Mouse (Mus musculus): ENCODE results near the gene Taf10.

Taf10 gene

DNA sequence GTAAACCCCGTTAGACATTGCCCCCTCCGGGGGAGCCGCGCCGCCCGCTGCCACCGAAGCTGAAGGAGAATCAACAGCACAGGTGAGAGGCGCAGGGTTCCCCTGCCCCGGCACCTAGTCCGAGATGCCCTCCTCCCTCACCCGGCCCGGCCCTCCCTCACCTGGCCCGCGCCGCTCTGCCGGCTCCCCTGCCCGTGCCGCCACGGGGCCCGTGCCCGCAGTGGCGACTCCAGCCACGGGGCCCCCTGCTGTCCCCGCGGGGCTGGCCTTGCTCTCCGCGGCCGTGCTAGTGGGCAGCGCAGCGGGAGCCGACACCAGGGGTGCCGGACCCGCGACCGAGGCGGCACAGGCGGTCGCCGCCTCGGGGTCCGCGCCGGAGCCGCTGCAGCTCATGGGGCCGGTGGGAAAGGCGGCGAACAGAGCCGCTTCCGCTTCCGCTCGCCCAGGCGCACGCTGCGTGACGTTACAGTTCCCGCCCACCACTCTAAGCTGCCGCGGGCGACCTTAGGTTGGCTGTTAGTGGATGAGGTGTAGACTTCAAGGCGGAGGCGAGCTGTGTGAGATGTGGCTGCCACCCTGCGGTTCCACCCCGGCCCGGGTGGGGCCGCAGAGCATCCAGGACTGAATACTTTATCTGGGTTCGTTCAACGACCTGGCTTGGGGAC is at the start of gene Taf10:
Gene Taf10, minus strand, starts transcription at position 436 of the 665 bp plus-strand sequence.
- DNase-seq (ENCODE audit: low spot score in 2 of 2), result peak; percentile 80 to 92

DNA sequence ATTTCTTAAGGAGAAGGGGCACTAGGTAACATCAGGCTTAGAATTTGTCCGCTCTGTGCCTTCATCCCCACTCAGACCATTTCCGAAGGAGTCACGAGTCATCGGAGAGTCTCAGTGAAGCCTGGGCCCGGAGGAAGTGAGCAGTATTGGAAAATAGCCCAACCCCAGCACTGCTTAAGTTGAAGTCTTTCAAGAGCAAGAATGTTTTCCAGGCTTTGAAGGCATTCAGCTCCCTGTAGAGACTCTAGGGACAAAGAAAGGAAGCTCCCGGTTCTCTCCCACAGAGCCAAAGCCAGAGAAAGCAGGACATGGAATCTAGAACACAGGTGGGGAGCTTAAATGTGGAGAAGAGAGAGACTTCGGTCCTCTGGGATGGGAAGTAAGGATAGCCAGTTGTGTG is 49.5 kb upstream of the Taf10 start:
- no peak for DNase-seq (ENCODE audit: low spot score in 2 of 2)

DNA sequence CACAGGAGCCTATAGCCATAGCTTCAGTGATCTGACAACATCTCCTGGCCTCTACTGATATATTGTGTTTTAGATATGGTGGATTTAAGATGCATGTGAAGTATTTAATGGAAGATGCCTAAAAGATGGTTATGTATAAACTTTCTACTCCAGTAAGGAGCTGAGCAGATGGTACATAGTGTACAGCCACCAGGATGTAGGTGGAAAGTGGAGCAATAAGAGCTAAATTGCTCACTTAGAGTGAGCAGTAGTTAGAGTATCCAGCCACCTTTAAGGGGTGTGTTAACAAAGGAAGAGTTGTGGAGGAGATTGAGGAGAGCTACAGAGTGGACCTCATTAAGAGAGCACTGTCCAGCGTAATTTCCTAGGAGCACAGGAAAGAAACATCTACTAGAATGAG is 47.0 kb upstream of the Taf10 start:
- no peak for DNase-seq (ENCODE audit: low spot score in 2 of 2)

DNA sequence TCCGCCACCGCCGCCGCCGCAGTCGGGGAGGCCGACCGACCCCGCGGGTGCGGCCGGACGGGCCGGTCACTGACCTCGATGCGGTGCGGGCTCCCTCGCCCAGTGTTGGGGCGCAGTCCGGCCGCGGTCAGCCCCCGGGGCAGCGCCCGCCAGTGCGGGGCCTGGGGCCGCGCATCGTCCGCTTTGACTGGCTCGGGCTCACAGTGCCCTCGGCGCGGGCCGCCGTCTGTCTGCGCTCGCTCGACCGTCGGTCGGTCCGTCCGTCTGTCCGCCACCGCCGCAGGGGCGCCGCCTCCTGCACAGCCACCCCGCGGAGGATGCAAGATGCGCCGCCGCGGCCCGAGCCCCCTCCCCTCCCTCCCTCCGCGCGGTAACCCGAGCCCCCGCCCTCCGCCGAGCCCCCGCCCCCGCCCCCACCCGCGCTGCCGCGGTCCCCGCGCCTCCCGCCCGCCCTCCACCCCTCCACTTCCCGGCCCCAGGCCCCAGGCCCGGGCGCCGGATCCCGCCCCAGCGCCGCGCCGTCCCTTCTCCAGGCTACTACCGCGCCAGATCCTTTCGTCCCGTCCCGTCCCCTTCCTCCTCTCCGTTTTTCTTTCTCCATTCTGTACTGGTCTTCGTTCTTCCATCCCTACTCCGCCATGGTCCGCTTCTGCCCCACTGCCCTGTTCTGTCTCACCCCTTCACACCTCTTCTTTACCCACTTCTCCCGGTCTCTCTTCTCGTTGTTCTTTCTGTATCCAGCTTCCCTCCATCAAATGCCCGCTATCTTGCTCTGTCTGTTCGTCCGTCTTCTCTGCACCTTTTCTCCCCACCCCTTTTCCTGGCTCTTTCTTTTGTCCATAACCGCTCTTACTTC is 43.4 kb upstream of the Taf10 start, which contains the start of gene Dchs1:
Gene Dchs1, minus strand, starts transcription at position 370 of the 856 bp plus-strand sequence.
- DNase-seq (ENCODE audit: low spot score in 2 of 2), result no peak

DNA sequence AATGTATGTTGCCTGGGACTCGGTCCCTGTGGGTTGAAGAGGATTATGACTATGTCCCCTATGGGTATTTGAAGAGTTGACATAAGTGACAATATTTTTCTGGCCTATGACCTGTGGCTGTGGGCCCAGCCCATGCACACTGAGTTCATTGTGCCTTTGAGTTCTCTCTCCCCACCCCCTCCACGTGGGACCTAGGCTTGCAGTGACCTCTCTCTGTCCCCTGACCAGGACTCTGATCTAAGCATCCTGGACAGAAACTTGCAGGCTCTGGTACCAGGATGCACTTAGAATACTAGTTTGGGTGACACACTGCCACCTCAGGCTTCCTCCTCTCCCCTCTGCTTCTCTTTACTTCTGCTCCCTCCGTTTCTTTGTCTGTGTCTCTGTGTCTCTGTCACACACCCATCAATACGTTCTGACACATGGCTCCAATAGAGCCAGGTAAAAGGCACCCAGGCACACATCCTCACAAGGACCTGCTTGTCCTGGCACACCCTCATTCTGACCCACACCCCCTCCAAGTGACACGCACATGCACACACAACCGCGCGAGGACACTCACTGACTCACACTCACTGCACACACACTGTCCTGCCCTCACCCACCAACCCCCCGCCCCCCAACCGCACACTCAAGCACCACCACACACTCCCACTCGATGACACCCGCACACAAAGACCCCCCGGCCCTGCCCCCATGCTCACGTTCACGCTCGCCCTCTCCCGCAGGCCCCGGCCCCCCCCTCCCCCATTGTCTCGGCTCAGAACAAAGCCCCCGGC is 42.5 kb upstream of the Taf10 start:
- DNase-seq (ENCODE audit: low spot score in 2 of 2), result no peak

DNA sequence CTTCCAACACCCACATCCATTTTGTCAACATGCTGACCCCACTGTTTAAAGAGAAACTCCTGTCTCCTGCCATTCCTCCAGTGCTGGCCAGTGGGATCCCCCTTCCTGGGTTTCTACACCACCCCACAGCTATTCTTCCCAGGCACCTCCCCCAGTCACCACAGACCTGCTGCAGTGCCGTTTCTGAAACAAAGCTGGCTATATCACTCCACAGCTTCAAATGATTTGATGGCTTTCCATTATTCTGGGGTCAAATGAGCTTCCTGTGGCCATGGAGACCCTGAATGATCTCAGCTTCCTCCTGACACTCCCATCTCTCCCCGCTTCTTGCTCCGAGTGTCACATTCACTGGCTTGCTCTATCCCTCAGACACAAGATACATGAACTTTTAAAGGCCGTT is 40.4 kb upstream of the Taf10 start:
- no peak for DNase-seq (ENCODE audit: low spot score in 2 of 2)

DNA sequence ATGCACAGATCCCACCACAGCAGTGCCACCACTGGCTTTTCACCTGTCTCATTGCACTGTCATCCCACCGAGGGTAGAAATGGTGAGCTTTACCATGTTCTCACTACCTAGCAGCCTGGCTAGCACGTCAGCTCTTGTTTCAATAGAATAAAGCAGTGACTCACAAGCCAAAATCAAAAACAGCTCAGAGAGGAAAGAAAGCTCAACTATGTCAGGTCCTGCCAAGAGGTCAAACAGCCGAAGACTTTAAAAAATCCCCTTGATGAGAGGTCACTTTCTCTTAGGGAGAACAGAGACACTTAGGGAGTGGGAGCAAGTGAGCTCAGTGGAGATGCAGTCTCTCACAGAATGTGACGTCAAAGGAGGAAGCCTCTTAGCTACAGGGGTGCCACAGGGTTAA is 39.7 kb upstream of the Taf10 start:
- no peak for DNase-seq (ENCODE audit: low spot score in 2 of 2)

DNA sequence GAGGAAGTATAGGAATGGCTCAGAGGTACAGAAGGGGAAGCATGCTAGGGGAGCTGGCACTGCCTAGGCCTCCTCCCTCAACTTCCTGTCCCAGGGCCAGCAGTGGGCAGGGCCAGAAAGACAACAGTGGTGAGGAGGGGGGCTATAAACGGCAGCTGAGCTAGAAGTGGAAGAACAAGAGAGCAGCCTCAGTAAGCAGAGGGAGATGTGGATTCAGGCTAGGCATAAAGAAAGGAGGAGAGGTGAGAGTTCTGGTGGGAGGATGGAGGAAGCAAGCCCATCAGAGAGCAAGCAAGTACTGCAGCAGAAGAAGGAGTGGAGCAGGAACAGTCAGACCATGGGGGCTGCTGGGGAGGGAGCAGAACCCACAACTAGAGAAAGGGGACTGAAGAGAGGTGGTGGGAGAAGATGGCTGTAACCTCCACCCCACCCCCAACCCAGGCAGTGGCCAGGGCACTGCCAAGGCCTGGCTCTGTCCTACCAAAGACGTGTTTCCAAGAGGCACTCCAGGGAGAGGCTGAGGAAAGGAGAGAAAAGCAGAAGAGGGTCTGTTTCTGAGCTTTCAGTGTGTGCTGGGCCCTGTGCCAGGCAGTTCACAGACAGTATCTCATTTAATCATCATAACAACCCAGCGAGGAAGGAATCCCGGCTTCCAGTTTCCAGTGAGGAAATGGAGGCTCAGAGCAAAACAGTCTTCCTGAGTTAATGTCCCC is 34.5 kb upstream of the Taf10 start:
- DNase-seq (ENCODE audit: low spot score in 2 of 2), result no peak

DNA sequence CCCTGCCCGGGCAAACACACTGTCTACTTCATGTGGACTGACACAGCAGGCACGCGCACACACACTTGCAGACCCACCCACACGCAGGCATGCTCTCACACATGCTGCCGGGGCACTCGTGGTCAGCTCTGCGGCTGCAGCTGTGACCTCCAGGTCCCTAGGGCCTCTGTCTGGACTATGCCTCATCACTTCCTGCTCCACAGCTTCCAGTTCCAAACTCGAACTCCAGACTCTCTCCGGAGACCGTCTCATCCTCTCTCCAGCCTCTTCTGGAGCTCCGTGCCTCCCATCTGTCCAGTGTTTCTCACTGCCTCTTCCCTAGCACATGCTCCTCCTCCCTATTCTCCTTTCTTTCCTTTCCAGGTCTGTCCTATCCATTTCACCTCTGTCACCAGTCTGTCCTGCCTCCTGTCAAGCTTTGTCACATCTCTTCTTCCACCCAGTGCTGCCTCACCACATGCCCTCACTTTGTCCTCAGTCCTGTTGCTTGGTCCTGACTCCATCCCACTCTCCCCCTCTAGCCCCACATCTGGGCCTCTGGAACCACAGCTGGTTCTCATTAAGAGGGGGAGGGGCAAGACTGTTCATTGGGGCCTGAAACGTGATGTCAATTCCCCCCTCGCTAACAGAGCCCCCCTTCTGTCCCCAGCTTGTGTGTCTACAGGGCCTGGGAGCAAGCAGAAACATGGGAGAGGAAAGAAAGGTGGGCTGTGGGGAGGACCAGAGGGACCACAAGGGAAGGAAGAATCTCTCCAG is 33.8 kb upstream of the Taf10 start:
- DNase-seq (ENCODE audit: low spot score in 2 of 2), result no peak

DNA sequence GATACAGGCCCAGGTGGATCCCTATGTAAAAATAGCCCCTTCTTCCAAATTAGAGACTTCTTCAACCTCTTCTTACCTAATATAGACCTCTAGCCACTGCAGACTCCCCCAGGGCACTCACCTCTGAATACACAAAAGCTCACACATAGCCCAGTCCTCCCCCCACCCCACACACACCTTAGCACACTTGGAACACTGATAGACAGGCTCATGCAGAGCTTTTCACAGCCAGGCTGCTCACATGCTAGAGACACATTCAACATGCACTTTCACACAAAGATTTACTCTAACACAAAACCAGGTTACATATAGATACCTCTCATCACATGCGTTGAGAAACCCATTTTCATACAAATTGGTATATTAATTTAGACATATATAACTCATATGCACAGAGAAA is 33.2 kb upstream of the Taf10 start:
- DNase-seq (ENCODE audit: low spot score in 2 of 2), result no peak

DNA sequence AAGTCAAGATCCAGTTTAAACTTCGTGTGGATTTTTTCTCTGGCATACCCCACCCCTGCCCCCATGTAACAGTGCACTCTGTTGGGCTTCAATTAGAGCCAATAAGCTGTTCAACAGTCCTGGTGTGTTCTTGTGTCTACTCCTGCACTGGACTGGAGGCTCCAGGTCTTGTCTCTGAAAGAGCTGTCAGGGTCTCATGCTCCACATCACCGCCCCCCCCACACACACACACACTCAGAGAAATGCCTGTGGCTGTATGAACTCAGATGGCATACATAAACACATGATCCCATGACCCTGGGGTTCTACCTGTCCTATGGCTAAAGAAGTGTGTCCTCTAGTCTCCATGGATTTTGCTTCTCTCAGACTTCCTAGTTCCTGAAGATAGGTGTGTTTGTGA is 31.9 kb upstream of the Taf10 start:
- DNase-seq (ENCODE audit: low spot score in 2 of 2), result no peak

DNA sequence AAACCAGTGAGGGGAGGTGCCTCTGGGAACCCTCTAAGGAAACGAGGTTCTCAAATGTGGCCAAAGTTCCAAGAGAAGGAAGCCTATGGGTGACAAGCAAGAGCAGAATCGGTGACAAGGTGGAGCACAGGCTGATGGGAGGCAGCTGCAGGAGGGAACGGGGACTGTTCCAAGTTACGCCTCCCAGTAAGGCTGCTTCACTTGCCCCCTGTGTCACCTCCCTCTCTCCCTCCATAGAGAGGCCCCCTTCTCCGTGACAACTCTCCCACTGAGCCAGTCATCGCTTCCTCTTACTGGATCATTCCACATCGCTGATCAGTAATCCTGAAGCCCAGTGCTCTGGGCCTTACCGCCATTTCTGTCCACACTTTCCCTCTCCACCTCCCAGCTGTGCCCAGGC is 30.5 kb upstream of the Taf10 start:
- DNase-seq (ENCODE audit: low spot score in 2 of 2), result no peak

DNA sequence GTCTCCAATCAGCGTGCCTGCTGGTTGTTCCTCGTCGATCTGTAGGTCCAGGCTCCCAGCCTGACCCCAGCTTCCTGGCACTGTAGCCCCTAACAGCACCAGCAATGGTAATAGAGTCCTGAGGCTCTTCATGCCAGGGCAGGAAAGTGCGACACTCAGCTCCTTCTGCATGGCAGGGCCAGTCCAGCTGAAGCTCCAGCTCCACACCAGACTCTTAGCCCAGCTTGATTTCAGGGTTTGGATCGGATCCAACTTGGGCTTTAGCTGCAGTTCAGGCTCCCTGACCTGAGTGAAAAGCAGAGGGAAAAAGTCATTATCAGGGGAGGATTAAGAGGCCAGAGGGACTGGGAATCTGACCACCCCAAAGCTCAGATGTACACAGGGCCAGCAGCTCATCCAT is 28.9 kb upstream of the Taf10 start:
- DNase-seq (ENCODE audit: low spot score in 2 of 2), result no peak

DNA sequence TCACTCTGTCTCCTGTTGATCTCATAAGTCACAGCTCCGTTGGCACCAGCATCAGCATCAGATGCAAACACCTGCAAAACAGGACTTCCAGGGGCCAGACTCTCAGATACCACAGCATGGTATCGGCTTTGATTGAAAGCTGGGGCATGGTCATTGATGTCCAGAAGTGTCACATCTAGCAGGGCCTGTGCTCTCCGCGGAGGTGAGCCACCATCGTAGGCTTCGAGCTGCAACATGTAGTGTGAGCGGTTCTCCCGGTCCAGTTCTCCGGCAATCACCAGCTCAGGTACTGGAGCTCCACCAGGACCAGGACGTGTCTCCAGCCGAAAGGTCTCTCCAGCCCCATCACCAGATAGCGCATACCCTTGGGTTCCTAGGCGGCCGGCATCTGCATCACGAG is 28.2 kb upstream of the Taf10 start:
- no peak for DNase-seq (ENCODE audit: low spot score in 2 of 2)

DNA sequence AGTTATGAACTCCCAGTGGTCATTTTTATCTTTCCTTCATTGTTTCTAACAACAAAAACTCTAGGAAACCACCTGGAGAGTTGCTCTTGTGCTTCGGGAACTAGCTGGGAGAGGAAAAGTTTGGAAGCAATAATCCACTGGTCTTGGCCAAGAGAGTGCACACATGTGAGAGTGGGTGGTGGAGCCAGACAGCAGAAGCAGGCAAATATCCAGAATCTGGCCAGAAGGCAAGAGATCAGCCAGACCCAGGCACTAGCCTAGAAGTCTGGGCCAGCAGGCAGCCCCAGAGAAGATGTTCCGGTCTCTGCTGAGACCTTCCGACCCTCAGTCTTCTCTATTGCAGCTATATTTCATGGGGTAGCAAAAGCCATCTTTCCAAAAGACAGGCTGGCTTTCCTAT is 25.8 kb upstream of the Taf10 start:
- no peak for DNase-seq (ENCODE audit: low spot score in 2 of 2)

DNA sequence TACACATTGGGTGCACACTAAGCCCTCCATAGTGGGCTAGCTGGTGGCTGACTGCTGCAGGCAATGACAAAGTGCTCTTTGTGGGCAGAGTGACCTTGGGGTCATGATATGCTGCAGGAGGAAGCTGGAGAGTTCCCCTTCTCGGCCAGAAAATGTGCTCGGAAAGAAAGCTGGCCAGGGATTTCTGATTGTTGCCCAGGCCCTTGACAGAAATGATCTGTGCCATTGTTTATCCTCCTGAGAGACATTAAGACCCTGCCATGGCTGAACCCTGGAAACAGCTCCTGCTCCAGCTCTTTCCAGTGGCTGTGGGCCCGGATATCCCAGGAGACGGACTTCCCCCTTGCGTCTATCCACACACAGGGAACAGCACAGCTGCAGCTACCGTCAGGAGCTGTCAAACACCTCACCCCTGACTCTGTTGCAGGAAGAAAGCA is 23.6 kb upstream of the Taf10 start:
- DNase-seq (ENCODE audit: low spot score in 2 of 2), result no peak

DNA sequence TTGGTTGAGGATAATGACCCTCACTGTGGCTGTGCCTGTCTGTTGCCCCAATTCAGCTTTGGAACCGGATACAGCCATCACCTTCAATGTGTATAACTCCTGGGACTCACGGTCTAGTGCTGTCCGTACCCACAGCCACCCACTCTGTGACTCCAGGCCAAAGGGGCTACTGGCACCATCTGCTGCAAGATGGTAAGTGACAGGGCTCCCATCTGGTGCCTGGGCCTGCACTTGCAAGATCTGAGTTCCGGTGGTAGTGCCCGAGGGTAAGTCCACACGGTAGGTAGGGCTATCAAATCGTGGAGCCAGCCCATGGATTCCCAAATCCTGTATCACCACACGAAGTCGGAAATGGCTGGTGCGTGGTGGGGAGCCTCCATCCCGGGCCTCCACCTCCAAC is 20.2 kb upstream of the Taf10 start:
- no peak for DNase-seq (ENCODE audit: low spot score in 2 of 2)

DNA sequence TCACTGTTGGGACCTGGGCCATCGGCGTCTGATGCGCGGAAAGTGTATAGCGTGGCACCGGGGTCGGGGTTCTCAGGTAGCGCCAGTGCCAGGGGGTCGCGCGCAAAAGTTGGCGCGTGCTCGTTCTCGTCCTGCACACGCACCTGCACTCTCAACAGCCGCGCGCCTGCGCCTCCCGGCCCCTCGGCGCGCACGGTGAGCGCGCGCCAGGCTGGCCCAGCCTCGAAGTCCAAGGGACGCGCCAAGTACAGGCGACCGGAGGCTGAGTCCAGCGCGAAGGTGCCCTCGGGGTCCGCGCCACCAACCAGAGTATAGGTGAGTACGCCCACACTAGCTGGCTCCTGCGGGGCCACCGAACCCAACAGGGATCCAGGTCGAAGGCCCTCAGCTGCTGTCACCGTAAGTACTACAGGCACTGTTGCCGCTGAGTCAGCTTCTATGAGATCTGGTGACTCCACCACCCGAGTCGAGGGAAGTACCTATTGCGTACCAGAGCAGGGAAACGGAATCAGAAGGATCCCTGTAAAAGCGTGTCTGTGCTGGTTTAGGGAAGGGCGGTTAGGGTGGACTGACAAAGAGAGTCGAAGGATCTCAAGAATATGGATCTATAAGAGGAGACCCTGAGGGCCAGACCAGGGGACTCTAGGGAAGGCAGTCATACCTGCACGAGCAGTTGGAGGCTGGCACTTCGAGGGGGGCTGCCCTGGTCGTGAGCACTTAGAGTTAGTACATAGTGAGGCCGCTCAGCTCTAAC is 18.5 kb upstream of the Taf10 start:
- DNase-seq (ENCODE audit: low spot score in 2 of 2), result no peak

DNA sequence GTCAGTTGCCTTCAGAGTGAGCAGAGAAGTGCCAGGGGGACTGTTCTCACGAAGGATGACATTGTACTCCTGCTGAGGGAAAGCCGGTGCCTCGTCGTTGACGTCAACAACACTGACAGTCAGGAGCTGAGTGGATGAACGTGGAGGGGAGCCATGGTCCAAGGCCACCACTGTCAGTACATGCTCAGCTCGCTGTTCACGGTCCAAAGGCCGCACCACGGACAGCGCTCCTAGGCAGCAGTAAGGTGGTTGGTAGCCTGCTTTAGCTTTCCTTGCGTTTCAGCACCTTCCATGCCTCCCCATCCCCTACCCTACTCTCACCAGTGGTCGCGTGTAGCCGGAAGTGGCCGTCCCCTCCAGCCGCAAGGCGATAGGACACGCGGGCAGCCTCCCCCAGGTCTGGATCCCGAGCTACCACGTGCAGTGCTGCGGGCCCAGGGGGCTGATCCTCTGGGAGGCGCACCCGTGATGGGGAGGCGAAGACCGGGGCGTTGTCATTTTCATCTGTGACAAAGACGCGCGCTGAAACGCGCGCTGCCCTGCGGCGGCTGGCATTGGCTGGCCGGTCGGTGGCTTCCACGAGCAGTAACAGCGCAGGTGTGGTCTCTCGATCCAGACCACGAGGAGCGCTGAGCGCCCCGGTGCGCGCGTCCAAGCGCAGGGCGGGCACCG is 17.8 kb upstream of the Taf10 start:
- no peak for DNase-seq (ENCODE audit: low spot score in 2 of 2)

DNA sequence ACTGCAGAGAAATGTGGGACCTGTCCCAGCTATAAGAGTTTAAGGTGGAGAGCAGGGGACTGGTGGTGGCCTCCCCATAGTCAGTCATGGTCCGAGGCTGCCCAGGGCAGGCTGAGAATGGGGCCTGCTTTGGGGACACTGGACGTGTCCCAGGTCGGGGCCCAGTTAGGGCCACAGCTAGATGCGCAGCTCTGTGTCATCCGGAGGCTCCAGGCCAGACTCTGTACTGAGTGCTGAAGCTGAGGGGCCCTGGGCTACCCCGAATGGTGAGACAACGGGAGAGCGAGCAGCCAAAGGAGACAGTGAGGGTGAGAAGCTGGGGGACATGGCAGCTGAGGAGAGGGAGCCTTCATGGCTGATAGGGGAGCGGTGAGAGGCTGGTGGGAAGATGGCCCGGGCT is 9.1 kb upstream of the Taf10 start:
- DNase-seq (ENCODE audit: low spot score in 2 of 2), result no peak

All from spleen, postnatal 10 days (tissue).